Mouse (Mus musculus) intestine, postnatal 0 days (tissue): Measurements from ENCODE around the gene Hfe. TPM values are rescaled to one million over a fixed set of nuclear protein-coding genes. Genes with fewer than 3 reads are reported as not detected.

Experiments used
- ATAC-seq: fragments of 200-750 bp; cut with Nextera tagmentation; 2 replicates; pipeline ENCODE4 v1.8.0; 2017; ENCODE audit warnings: mild to moderate bottlenecking, moderate TSS enrichment, moderate library complexity
- H3K27ac ChIP-seq: fragments of 300-500 bp; sonication (generic); 2 replicates; pipeline ENCODE4 v1.5.1; 2014; ENCODE audit warnings: mild to moderate bottlenecking, low read depth, low read length, moderate library complexity
- H3K27me3 ChIP-seq: fragments of 300-500 bp; sonication (generic); replicated peaks from 2 replicates; pipeline ENCODE4 v1.6.1; 2014; ENCODE audit warnings: low read length, mixed read lengths; ENCODE audit not compliant: control insufficient read depth, insufficient read depth
- H3K36me3 ChIP-seq: fragments of 300-500 bp; sonication (generic); 2 replicates; pipeline ENCODE4 v1.6.1; 2014; ENCODE audit warnings: mild to moderate bottlenecking, moderate library complexity; ENCODE audit not compliant: control insufficient read depth, insufficient read depth
- H3K4me1 ChIP-seq: fragments of 300-500 bp; sonication (generic); replicated peaks from 2 replicates; pipeline ENCODE4 v1.6.1; 2014; ENCODE audit warnings: antibody characterized with exemption, low read length, mixed read lengths; ENCODE audit not compliant: control insufficient read depth, insufficient read depth
- H3K4me2 ChIP-seq: fragments of 300-500 bp; sonication (generic); replicated peaks from 2 replicates; pipeline ENCODE4 v1.6.1; 2014; ENCODE audit warnings: low read depth, mild to moderate bottlenecking, moderate library complexity
- H3K4me3 ChIP-seq: fragments of 300-500 bp; sonication (generic); 2 replicates; pipeline ENCODE4 v1.5.1; 2014; ENCODE audit warnings: low read depth, low read length
- H3K9ac ChIP-seq: fragments of 300-500 bp; sonication (generic); 2 replicates; pipeline ENCODE4 v1.6.1; 2014; ENCODE audit warnings: mild to moderate bottlenecking, low read depth, low read length
- H3K9me3 ChIP-seq: fragments of 300-500 bp; sonication (generic); 2 replicates; pipeline ENCODE4 v1.6.1; 2016; ENCODE audit warnings: mixed run types; ENCODE audit not compliant: control insufficient read depth
- CTCF ChIP-seq: sonication (generic); IDR thresholded peaks from 2 replicates; pipeline ENCODE4 v1.5.1; 2016; ENCODE audit warnings: low read depth, mild to moderate bottlenecking, control low read depth, antibody characterized with exemption, moderate library complexity
- WGBS: fragments of 180-500 bp; shearing (Covaris S2); extraction: QIAGEN DNeasy Blood & Tissue Kit; methylation state at CpG from one replicate; pipeline ENCODE4 v1.1.7; 2014; 5-methylcytosine and 5-hydroxymethylcytosine counted together
- polyA plus RNA-seq: library from polyadenylated mRNA; unstranded; fragments of >200 nt; fragmentation: Nextera tagmentation; extraction: Ambion mirVana; gene quantifications from 2 replicates; pipeline ENCODE4 v1.2.1, GENCODE M21; 2015

Gene Hfe
- polyA plus RNA-seq, 1 experiment from 2014 or later: 12.5 TPM

GRCm38 (mm10) chr13:23698300-23698693 is 12.4 kb downstream of the Hfe start, which contains the start of gene Hist1h4c:
TSS of gene Hist1h4c (minus strand) at chr13:23698454.
- peak within 1 kb of the TSS; percentile 29 for H3K4me3 ChIP-seq
- no peaks in the 10 kb centered on the region for H3K27me3 ChIP-seq
- peak within 1 kb of the TSS; percentile 37 for H3K9ac ChIP-seq
- H3K36me3 ChIP-seq: no peaks in the 10 kb centered on the region
- peak within 1 kb of the TSS; percentile 24 for H3K27ac ChIP-seq
- H3K4me1 ChIP-seq: no peaks in the 10 kb centered on the region
- H3K9me3 ChIP-seq: no peaks in the 10 kb centered on the region
- H3K4me2 ChIP-seq: peak within 1 kb of the TSS; percentile 60
- ATAC-seq: peak; percentile 91
- TF ChIP-seq CTCF: peak; percentile 40
- WGBS: under 1% methylated on average over 20 of the region's 22 CpGs

- peak; percentile 88 for TF ChIP-seq CTCF
- WGBS: under 1% methylated on average over 22 of the region's 32 CpGs
- Histone ChIP-seq H3K4me1 (no peaks in the 10 kb centered on the region), H3K9ac (peak overlapping the region; percentile 37), H3K4me2 (peak overlapping the region; percentile 60), H3K36me3 (no peaks in the 10 kb centered on the region), H3K27me3 (no peaks in the 10 kb centered on the region), H3K4me3 (peak overlapping the region; percentile 29), H3K9me3 (no peaks in the 10 kb centered on the region), H3K27ac (peak overlapping the region; percentile 24)
- peak; percentile 71 for ATAC-seq
Measured at GRCm38 (mm10) chr13:23697491-23698299, 13.0 kb downstream of the Hfe start.

GRCm38 (mm10) chr13:23696061-23696474 is 14.6 kb downstream of the Hfe start:
- no peak for ATAC-seq
- TF ChIP-seq CTCF: no peak
- no peak overlapping the region for H3K4me2 ChIP-seq
- H3K9me3 ChIP-seq: no peaks in the 10 kb centered on the region
- WGBS: 76% methylated on average over 15 of the region's 15 CpGs
- no peak overlapping the region for H3K4me3 ChIP-seq
- H3K27me3 ChIP-seq: no peaks in the 10 kb centered on the region
- no peaks in the 10 kb centered on the region for H3K4me1 ChIP-seq
- no peak overlapping the region for H3K9ac ChIP-seq
- no peaks in the 10 kb centered on the region for H3K36me3 ChIP-seq
- no peak overlapping the region for H3K27ac ChIP-seq

- 60% methylated on average over 12 of the region's 13 CpGs for WGBS
- no peak within 1 kb of the TSS for H3K4me2 ChIP-seq
- H3K27ac ChIP-seq: no peak within 1 kb of the TSS
- H3K9me3 ChIP-seq: no peaks in the 10 kb centered on the region
- no peaks in the 10 kb centered on the region for H3K4me1 ChIP-seq
- no peaks in the 10 kb centered on the region for H3K36me3 ChIP-seq
- no peak within 1 kb of the TSS for H3K9ac ChIP-seq
- TF ChIP-seq CTCF: no peak
- no peak within 1 kb of the TSS for H3K4me3 ChIP-seq
- no peaks in the 10 kb centered on the region for H3K27me3 ChIP-seq
- no peak for ATAC-seq
Measured at GRCm38 (mm10) chr13:23695514-23695913, 15.1 kb downstream of the Hfe start, which contains the start of gene Hist1h1t. TSS of gene Hist1h1t (plus strand) at chr13:23695814.

GRCm38 (mm10) chr13:23694956-23695355 is 15.7 kb downstream of the Hfe start:
- H3K9me3 ChIP-seq: no peaks in the 10 kb centered on the region
- H3K27me3 ChIP-seq: no peaks in the 10 kb centered on the region
- WGBS: 96% methylated on average over 9 of the region's 9 CpGs
- no peaks in the 10 kb centered on the region for H3K36me3 ChIP-seq
- no peak overlapping the region for H3K9ac ChIP-seq
- no peaks in the 10 kb centered on the region for H3K4me1 ChIP-seq
- no peak overlapping the region for H3K27ac ChIP-seq
- H3K4me3 ChIP-seq: no peak overlapping the region
- no peak for ATAC-seq
- TF ChIP-seq CTCF: no peak
- no peak overlapping the region for H3K4me2 ChIP-seq

GRCm38 (mm10) chr13:23693856-23694440 is 16.7 kb downstream of the Hfe start:
- Histone ChIP-seq H3K27me3 (no peaks in the 10 kb centered on the region), H3K4me2 (no peak overlapping the region), H3K9me3 (no peaks in the 10 kb centered on the region), H3K36me3 (no peaks in the 10 kb centered on the region), H3K27ac (no peak overlapping the region), H3K9ac (no peak overlapping the region), H3K4me1 (no peaks in the 10 kb centered on the region), H3K4me3 (no peak overlapping the region)
- no peak for TF ChIP-seq CTCF
- WGBS: 59% methylated on average over 6 of the region's 6 CpGs
- no peak for ATAC-seq
